Mouse (Mus musculus) ZHBTc4 (cell line): Measurements from ENCODE around the gene Ropn1l.
A peak's percentile ranks its signal among the peaks of the same experiment; 100 is the strongest.

Experiments
- DNase-seq: peaks from one replicate; pipeline ENCODE4 v3.0.0-alpha.2; 2011; ENCODE audit warnings: low read depth, low spot score

The Ropn1l gene

DNA sequence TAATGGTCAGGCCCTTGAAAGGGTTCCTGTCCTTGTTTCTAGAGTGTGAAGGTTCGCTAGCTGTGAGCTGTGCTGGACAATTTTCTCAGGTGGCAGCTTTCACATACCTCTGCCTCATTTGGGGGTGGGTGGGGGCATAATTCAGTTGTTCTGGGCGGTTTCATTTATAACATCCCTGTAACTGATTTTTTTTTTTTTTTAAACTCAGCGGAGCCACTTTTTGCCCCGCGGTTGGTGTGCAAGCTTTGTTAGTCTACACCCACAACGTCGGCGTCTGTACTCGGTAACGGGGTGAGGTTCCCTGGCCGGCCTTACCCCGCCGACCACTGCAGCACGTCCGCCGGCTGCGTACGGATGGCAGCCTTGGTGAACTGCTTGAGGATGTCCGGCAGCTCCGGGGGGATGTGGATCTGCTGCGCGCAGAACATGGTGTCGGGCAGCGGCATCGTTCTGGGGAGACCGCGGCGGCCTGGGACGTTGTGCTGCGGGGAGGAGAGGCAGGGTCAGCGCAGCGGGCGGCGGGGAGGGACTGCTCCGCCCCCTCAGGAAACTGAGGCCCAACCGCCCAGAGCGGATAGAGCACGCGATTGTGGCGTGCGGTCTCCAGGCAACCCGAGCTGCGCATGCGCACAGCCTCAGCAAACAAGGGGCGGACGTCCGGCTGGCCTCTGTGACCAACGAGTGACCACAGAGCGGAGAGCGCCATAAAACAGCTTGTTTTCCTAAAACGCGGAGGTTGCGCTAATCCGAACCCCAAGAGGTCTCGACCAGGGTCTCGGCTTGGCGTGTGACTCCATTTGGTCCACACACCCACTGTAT is at the start of gene Ropn1l:
Gene Ropn1l, minus strand, starts transcription at position 640 of the 819 bp plus-strand sequence.
- DNase-seq: peak; percentile 85

DNA sequence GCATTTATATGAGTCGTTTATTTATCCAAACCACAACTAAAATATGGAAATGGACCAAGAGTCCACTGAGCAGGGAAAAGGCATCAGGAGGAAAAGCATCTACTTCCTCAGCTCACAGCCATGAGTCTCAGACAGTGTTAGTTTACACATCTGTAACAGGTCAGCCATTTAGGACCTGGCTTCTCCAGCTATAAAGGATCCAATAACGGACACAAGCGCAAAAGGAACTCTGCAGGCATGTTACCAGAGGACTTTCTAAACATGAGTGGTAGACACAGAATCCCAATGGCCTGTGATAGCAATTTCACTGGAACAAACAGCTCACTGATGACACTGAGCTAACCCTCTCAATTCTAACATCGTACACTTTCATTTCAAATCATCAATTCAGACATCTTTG is 49.5 kb upstream of the Ropn1l start:
- no peak for DNase-seq

DNA sequence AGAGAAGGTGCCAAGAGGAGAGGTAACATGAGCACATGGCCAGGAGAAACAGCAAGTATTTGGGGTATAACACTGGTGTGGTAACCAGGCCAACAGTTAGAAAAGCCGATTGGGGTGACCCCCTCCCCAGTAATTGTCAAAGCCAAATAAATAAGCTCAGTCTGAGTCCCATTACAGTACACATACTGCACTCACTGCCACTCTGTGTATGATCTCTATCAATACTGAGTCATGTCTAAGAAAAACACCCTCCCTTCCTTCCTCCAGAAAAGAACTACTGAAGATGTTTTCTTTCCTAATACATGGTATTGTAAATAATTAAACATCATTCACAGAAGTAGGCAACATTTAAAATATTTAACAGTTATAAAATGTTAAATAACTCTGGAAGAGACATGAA is 48.8 kb upstream of the Ropn1l start:
- DNase-seq: no peak

DNA sequence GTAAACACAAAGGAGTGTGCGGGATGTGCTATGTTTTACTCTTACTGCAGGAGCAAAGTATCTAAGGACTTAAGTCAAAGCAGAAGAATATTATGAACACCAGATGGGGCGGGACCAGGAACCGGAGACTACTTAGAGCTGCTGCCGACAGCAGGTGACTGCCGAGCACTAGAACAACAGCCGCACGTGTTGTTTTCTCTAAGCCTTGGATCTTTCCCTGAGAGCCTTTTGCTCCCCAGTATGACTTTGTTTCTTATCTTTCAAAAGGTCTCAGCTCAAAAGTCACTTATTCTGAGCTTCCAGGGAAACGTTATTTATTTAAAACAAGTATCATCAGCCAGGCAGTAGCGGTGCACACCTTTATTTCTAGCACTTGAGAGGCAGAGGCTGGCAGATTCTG is 41.3 kb upstream of the Ropn1l start:
- no peak for DNase-seq

DNA sequence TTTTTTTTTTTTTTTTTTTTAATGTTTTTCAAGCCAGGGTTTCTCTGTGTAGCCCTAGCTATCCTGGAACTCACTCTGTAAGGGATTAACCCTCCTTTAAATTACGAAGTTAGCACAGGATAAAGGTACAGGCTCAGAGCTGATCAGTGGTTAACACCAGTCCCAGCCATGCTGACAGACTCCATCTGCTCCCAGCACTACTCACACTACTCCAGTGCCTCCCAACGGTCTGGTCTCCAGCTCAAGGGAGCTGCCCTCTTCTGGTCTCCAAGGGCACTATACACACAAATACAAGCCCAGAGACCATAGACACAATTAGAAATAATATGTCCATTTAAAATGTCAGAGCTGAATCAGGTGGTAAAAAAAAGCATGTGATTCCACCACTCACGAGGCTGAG is 40.8 kb upstream of the Ropn1l start:
- DNase-seq: no peak

DNA sequence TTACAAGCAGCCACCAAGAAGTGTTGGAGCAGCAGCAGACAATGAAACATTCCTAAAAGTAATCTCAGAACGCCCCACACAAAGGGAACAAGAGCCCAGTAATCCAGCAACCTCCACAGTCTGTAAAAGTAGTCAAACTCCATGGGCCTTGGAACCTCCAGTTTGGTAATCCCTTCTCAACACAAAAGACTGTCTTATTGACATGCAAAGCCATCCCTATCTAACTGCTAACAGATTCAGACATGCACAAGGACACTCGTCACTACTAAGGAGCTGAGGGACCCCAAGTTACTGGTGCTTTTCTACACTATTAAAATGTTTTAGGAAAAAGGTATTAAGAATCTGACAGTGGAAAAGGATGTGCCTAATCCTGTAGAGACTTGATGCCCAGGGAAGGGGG is 33.9 kb upstream of the Ropn1l start:
- peak; percentile 5 for DNase-seq

DNA sequence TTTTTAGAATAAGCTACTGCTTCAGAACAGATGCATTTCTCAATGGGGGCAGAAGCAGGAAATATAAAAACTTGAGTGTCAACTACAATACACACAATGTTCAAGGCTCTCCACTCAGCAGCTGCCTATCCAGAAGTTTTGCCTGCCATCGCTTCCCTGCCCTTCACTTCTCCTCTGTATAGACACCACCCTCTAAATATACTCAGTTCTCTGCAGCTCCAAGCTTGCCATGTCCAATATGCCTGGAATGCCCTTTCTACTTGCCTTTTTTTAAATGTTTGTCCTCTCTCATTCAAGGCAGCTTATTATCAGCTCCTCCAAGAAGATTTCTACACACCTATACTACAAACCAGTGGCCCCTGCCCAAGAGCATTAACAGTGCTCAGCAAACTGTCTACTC is 23.1 kb upstream of the Ropn1l start:
- DNase-seq: no peak

DNA sequence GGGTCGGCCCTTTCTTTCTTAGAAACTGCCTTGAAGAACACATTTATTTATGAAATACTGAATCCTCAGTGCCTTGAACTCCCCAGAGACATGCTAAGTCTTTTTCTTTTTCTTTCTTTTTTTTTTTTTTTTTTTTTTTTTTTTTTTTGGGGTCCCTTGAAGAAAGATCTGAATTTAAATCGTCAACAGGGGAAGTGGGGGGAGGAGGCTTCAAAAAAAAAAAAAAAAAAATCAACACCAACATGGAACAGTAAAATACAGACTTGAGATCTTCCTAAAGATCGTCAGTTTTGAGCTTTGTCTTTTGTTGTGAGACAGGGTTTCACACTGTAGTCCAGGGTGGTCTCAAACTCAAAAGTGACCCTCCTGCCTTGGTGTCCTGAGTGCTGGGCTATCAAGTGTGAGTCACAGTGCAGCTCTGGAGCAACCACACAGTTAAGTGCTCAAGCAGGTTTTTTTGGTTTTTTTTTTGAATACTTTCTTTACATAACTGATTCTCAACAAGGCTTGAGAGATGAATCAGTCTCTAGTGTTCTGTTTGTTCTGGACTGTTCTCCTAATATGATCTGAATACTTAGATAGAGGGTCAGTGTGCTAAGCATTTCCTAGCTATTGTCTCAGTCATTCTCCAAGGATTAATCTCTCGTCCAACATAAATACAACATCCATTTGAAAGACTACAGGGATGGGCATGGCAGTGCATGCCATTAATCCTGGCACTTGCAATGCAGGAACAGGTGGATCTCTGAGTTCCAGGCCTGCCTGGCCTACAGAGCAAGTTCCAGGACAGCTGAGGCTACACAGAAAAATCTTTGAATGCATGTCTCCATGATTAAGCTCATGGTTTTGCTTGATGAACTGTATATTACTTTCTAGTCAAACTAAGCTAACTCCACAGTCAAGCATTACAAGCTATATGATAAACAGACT is 19.4 kb upstream of the Ropn1l start:
- DNase-seq: no peak

DNA sequence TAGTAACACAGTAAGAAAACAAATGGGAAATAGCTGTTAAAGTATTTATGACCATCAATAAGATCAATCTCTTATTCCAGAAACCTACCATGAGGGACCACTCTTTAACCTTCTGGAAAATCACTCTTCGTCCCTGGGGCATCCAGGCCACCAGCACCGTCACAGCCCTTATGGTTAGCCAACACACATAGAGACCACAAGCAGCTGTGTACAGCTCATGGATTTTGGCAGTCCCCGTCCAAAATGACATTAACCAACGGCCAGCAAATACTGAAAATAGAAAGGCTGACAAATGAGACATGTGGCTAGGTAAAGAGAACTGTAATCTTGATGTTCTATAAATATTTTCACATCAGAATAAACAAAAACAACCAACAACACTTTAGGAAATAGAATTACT is 18.0 kb upstream of the Ropn1l start:
- no peak for DNase-seq

DNA sequence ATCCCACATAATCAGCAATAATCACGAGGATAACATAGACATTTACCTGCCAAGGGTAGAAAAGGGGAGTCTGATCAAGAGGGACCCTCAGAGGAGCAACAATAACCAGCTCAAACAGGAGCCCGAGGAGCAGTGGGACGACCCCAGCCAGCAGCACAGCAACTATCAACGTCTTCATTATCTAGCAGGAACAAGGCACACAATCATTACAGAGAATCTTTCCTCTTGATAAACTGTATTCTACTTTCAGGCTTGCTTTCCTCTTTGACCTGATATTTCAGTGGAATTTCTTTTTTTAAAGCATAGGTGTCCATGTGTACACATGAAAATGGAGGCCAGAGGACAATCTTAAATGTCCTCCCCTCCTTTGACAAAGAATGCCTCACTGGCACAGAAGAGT is 16.0 kb upstream of the Ropn1l start:
- DNase-seq: no peak

DNA sequence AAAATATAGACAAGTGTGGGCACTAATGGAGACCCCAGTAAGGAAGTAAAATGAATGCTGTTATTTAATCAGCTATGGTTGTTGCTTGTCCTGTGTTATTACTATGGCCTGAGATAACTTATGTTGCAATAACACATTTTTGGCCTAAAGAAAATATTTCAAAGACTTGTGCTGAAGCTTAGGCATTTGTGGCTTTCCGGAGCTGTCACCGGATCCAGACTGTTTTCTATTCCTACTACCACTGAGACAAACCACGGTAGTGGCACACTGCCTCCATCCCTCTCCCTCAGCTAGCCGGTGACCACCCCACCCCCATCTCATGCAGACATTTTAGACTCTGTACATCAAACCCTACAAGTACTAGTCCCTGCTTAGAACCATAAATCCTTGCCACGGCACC is 15.3 kb upstream of the Ropn1l start:
- DNase-seq: no peak

DNA sequence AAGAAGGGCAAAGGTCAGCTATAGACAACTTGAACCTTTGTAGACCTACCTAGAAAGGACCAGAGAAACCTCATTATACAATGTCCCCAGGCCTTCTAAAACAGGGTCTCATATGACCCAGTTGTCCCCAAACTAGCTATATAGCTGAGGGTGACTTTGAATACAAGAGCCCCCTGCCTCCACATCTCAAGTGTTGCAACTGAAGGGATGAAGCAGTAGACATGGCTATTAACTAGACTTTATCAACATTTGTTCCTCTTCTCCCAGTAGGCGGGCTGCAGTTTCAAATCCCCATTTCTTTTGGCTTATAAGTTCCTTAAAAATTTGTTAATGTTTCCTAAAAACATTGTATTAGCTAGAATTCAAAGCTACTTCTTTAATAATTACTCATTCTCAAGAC is 13.2 kb upstream of the Ropn1l start:
- DNase-seq: no peak

DNA sequence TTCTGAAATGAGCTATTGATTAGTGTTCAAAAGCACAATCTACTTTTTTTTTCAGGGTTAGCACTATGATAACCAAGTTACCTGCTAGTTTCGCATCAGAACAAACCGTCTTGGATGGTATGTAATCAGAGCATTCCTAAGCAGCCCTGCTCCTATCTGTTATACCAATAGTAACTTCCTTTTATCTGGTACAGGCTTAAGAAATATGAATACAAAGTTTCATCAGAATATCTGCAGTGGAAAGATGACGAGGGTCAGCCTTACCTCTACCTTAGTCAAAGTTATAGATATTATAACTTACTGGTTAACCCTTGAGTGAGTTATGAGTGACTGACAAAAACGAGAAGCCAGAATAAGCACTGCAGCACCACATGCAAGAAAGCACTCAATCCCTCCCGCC is 12.8 kb upstream of the Ropn1l start:
- no peak for DNase-seq

DNA sequence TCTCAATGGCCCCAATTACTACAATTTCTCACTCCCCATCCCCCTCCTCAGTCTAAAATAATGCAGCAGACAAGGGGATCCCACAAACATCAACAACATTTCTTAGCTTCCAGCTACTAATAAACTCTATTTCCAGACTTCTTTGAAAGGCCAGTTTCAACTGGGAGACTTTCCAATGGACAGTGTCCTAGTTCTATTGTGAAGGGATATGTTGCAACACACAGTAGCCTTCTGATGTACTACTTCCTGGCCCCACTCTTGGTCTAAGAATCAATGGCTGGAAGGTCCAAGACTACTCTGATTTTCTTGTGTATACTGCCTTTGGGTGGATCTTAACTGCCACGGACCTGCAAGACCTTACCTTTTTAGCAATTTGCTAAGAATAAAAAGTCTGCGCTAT is 12.3 kb upstream of the Ropn1l start:
- no peak for DNase-seq

DNA sequence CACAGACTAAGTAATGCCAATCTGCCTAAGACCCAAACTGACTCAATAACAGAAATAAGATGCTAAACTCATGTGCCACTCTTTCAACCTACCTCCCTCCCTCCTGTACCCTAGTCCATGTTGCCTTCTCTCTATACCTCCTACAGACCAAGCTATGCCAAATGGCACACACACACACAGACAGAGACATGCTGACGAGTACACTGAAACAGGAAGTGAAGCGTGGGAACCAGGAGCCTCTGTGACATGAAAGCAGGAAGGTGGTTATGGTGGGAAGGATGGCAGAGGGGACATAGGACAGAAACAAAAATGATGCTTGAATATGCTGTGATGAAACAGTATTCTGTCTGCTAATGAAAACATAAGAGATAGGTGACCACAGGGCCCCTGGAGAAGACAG is 7.0 kb upstream of the Ropn1l start:
- no peak for DNase-seq

DNA sequence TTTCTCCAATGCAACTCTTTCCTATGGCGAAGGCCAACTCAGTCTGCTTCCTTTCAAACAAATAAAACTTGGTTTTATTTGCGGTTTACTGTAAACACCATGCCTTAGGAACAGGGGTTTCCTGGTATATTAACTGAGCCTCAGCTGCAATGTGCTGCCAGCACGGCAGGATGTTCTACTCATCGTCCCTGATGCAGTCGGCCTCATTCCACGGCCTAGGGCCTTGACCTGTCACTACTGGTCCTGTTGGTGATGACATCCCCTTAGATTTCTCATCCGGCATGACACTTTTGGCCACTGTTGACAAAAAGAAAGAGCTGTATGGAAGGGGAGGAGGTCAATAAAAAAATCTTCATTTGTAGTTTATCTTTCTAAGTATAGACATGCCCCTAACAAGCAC is 4.5 kb upstream of the Ropn1l start:
- no peak for DNase-seq

DNA sequence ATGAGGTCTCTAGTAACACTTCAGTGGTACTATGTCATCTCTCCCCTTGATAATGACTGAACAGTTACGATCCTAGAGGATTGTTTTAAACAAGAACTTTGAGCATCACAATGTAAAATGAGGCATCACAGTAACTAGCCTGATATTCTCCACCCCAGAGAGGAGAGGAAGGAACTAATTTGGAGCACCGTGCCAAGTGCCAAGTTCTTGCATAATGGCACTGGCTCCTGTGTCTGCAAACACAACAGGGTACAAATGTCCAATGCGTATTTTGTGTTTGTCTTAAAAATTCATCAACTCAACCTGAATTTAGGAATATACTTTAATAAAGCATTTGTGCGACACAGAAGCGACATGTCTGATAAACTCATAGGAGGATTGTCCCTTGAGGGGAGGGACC is 2.8 kb upstream of the Ropn1l start:
- DNase-seq: no peak

DNA sequence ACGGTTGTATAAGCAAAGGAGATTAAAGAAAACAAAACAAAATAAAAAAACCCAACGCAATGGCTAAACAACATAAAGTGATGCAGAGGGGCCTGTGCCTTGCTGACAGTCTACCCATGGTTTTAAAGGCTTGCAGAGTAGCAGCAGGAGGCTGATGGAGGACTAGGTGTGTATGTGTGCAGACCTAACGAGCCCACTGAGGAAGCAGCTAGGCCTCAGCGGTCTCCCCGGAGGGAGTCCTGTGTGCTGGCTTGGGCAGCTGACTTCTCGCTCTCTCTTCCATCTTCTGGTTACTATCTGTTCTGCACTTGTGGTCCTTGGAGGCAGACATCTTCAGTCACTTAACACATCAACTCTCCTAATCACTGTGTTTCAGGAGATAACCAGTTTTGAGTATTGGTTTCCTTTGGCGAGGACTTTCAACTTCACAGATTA is 1.3 kb upstream of the Ropn1l start:
- DNase-seq: no peak

DNA sequence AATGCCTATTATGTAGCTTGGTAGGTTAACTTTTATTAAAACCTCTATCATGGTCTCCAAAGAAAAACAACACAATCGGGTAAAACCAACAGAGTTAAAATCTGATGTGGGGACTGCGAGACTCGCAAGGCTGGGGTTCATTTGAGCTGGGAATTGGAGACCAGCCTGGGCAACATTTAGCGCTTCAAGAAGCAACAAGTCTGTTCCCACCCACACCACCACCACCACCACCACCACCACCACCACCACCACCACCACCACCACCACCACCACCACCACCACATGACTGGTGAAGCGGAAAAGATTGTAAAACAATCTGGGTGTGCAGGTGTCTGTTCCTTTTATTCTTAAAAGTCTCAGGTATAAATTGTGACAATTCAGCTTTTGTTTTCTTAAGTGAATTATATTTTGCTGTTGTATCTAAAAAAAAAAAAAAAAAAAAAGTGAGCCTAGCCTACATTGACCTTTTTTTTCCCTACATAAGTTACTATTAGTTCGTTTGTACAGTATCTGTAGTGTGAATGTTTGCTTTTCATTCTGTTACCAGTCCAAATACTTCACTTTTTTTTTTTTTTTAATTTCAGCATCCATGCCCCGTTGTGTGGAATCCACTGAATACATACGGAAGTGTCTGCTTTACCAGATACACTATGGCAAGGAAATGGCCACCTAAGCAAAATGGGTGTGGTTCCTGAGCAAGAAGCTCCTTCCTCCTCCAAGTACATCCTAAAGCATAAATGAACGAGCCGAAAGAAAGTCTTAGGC is 741 bp upstream of the Ropn1l start:
- DNase-seq: no peak

DNA sequence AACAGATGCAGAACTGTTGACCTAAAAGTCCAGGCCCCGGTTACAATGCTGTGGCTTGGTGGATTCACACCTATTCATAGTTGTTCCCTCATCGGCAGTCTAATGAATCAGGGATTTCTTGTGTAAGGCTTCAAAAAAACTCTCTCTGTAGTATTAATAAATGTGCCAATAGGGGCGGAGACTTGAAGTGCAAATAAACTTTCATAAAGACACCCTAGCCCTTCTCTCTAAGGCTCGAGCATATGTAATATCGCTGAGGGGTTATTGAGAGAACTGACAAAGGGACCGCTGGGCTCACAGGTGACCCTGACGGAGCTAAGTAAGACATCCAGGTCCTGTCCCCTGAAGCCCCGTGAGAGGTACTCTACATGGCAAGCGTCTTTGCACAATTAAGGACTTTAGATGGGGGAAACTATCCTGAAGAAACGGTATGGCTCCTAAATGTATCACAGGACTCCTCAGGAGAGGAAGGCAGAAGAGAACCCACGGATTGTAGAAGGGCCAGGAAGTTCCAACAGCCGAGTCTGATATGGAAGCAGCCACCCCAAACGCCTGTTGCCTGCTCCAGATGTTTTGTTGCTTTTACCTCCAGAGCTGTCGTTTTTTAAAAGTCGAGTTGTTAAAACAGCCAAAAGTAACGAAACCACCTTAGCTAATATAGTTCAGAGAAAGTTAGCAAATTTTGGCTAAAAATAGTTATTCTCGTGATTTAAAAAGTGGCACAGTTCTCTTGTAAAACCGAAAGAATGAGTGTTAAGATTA is 1.0 kb downstream of the Ropn1l start:
- no peak for DNase-seq

DNA sequence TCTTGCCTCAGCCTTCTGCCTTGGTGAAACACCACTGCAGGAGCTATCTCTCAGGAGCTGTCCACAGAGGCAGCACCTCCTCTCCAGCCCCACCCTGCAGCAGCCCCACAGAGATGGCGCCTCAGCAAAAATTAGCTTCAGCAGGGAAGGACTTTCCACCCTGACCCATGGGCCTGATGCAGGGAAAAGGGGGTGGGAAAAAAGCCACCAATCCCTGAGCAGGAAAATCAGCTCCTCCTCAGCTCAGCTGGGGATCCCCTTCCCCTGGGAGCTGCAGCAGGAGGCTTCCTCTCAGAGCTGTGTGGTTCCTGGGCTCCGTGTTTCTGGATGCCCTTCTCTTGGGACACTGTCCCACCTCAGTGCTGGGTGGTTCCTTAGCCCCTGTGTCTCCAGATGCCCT is 3.8 kb downstream of the Ropn1l start:
- peak; percentile 33 for DNase-seq
